Mouse (Mus musculus) liver, embryonic 14.5 days (tissue): Measurements from ENCODE around the gene Rbfox1. TPM values are rescaled to one million over a fixed set of nuclear protein-coding genes. Genes with fewer than 3 reads are reported as not detected.

Experiments
- ATAC-seq: fragments of 200-750 bp; cut with Nextera tagmentation; 2 replicates; pipeline ENCODE4 v1.8.0; 2017; ENCODE audit warnings: moderate number of reproducible peaks, mild to moderate bottlenecking, moderate library complexity; ENCODE audit not compliant: insufficient read depth
- DNase-seq, 3 experiments: peaks; one replicate each; pipeline ENCODE4 v3.0.0-alpha.2; 2012 to 2013; ENCODE audit warnings: low read depth in 3 of 3, low spot score in 3 of 3
- H3K27ac ChIP-seq: fragments of 300-500 bp; sonication (generic); 2 replicates; pipeline ENCODE4 v1.5.1; 2014; ENCODE audit warnings: moderate library complexity, mild to moderate bottlenecking, control low read depth, inconsistent platforms
- H3K27me3 ChIP-seq: fragments of 300-500 bp; sonication (generic); 2 replicates; pipeline ENCODE4 v1.6.1; 2014; ENCODE audit warnings: mild to moderate bottlenecking, low read length, moderate library complexity; ENCODE audit not compliant: control insufficient read depth, insufficient read depth
- H3K36me3 ChIP-seq: fragments of 300-500 bp; sonication (generic); replicated peaks from 2 replicates; pipeline ENCODE4 v1.6.1; 2014; ENCODE audit warnings: low read depth; ENCODE audit not compliant: control insufficient read depth, insufficient read depth
- H3K4me1 ChIP-seq, 2 experiments: fragments of 200-500 bp in 1 of 2; fragments of 300-500 bp in 1 of 2; sonication (generic) in 1 of 2; replicated peaks; 2 replicates each; pipeline ENCODE4 v1.6.1; 2012 to 2014; ENCODE audit warnings: antibody characterized with exemption in 1 of 2, inconsistent platforms in 1 of 2, low read length in 1 of 2; ENCODE audit not compliant: control insufficient read depth in 2 of 2, insufficient read depth in 2 of 2
- H3K4me2 ChIP-seq: fragments of 300-500 bp; sonication (generic); 2 replicates; pipeline ENCODE4 v1.6.1; 2014; ENCODE audit warnings: low read depth, mild to moderate bottlenecking, control low read depth, moderate library complexity
- H3K4me3 ChIP-seq, 2 experiments: fragments of 200-500 bp in 1 of 2; fragments of 300-500 bp in 1 of 2; sonication (generic) in 1 of 2; 2 replicates each; pipeline ENCODE4 v1.5.1; 2012 to 2014; ENCODE audit warnings: low read depth in 2 of 2, low read length in 2 of 2, mild to moderate bottlenecking in 2 of 2, control low read depth in 1 of 2, inconsistent platforms in 1 of 2, moderate library complexity in 1 of 2; ENCODE audit not compliant: insufficient read depth in 1 of 2
- H3K9ac ChIP-seq: fragments of 300-500 bp; sonication (generic); replicated peaks from 2 replicates; pipeline ENCODE4 v1.6.1; 2014; ENCODE audit warnings: mild to moderate bottlenecking, control low read depth, moderate library complexity
- H3K9me3 ChIP-seq: fragments of 300-500 bp; sonication (generic); 2 replicates; pipeline ENCODE4 v1.6.1; 2016; ENCODE audit warnings: low read length, mixed read lengths; ENCODE audit not compliant: control insufficient read depth
- CTCF ChIP-seq: IDR thresholded peaks from 2 replicates; pipeline ENCODE4 v1.5.1; 2016; ENCODE audit warnings: antibody characterized with exemption, low read depth, control low read depth
- EP300 ChIP-seq: IDR thresholded peaks from 2 replicates; pipeline ENCODE4 v1.6.1; 2016; ENCODE audit warnings: antibody characterized with exemption, low read depth
- WGBS: fragments of 180-500 bp; shearing (Covaris S2); extraction: QIAGEN DNeasy Blood & Tissue Kit; methylation state at CpG from one replicate; pipeline ENCODE4 v1.1.7; 2014; ENCODE audit not compliant: insufficient replicate concordance; 5-methylcytosine and 5-hydroxymethylcytosine counted together
- polyA plus RNA-seq, 2 experiments: library from polyadenylated mRNA; depleted of rRNA in 1 of 2; stranded (reverse) in 1 of 2; unstranded in 1 of 2; fragments of >200 nt; fragmentation: Nextera tagmentation in 1 of 2; extraction: Ambion mirVana in 1 of 2; gene quantifications; 2 replicates each; pipeline versions ENCODE4 v1.2.1 to v1.2.3; 2012 to 2014

Rbfox1 gene
- polyA plus RNA-seq, 2 experiments: 0.02 TPM; not detected in 1

DNA sequence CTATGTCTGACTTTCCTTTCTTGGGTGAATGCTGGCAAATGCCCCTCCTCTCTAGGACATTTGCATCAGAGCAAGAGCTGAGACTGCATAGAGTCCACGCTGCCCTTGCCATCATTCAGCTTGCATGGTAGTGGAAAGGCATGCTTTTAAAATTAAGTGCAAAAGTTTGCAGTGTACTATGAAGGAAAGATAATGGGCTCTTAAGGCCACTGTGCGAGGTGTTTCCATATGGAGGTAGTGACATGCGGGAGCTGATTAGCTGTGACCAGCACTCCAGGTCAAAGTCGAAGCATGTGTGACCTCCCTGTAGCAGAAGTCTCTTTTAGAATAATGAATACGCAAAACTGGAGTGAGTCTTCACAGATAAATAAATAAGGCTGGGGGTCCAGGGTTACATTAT, 284.2 kb downstream of the Rbfox1 start:
- no peak overlapping the region for H3K4me2 ChIP-seq

DNA sequence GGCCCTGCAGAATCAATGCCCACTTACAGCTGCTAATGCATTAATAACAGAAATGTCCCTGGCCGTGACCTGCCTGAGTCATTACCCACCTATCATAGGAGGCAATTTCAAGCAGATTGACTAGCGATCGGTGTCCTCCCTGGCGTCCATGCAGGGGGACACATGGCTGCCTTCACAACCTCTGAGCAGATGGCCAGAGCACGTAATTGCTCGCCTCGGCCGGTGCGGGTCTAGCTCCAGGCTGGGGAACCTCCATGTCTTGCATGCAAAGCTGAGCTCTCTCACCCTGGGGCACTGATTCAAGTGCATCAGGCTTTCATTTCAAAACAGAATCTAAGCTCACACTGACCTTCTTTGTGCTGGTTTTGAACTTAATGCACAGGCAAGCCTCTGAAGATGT, 295.7 kb downstream of the Rbfox1 start:
- TF ChIP-seq CTCF (no peak), EP300 (no peak)
- 66% methylated on average over 9 of the region's 9 CpGs for WGBS
- Histone ChIP-seq H3K4me1 (no peaks in the 10 kb centered on the region), H3K27me3 (no peaks in the 10 kb centered on the region), H3K4me2 (no peak overlapping the region), H3K4me3 (no peak overlapping the region), H3K9me3 (no peaks in the 10 kb centered on the region), H3K27ac (no peak overlapping the region), H3K36me3 (no peaks in the 10 kb centered on the region), H3K9ac (no peak overlapping the region)
- ATAC-seq: no peak
- no peak for DNase-seq

More for the DNA sequence above, 284.2 kb downstream of the Rbfox1 start:
- no peaks in the 10 kb centered on the region for H3K27me3 ChIP-seq
- DNase-seq (no peak), ATAC-seq (no peak)
- no peak overlapping the region for H3K27ac ChIP-seq
- no peak for TF ChIP-seq CTCF
- TF ChIP-seq EP300: no peak
- 53% methylated on average over 5 of the region's 5 CpGs for WGBS
- H3K4me1 ChIP-seq: no peaks in the 10 kb centered on the region
- H3K9me3 ChIP-seq: no peaks in the 10 kb centered on the region
- no peaks in the 10 kb centered on the region for H3K36me3 ChIP-seq
- H3K9ac ChIP-seq: no peak overlapping the region
- no peak overlapping the region for H3K4me3 ChIP-seq

DNA sequence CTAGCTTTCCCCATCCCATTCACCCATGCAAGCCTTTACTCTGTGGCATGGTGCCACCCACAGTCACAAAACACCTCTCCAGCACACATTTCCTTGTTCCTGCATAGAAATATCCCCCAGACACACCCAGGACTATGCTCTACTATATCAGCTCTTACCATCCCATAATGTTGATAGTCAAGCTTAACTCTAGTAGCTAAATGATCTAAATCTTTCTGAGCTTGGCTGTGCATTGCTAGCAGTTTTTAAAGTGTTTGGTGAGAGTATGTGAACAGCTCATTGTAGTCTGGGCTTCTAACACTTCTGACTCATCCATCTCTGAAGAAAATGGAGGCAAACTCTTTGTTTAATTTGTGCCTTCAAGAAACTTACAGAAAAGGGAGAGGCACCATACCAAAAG, 297.2 kb downstream of the Rbfox1 start:
- H3K4me1 ChIP-seq: no peaks in the 10 kb centered on the region
- no peaks in the 10 kb centered on the region for H3K36me3 ChIP-seq
- no peak overlapping the region for H3K9ac ChIP-seq
- H3K4me2 ChIP-seq: no peak overlapping the region
- H3K27me3 ChIP-seq: no peaks in the 10 kb centered on the region
- ATAC-seq: no peak
- no peaks in the 10 kb centered on the region for H3K9me3 ChIP-seq
- TF ChIP-seq EP300 (no peak), CTCF (no peak)
- no peak for DNase-seq
- no peak overlapping the region for H3K27ac ChIP-seq
- H3K4me3 ChIP-seq: no peak overlapping the region

DNA sequence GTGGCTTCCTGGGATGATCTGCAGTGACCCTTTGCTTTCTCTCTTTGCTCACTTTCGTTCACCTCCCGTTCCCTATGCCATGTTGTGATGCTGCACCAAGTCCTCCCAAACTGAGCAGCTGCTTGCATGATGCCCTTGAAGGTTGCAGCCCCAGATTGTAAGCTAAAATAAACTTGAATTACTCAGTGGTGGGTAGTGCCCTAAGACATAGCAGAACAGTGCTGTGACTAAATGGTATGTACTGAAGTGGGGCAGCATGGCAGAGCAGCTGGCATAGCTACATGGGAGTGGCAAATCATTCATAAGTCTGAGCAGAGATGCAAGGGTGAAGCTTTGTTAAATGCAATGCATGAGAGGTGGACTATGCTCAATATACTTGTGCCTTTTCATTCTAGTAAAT, 307.2 kb downstream of the Rbfox1 start:
- H3K9me3 ChIP-seq: no peaks in the 10 kb centered on the region
- no peaks in the 10 kb centered on the region for H3K4me1 ChIP-seq
- no peak overlapping the region for H3K9ac ChIP-seq
- ATAC-seq (no peak), DNase-seq (no peak)
- TF ChIP-seq EP300: no peak
- TF ChIP-seq CTCF: no peak
- no peaks in the 10 kb centered on the region for H3K27me3 ChIP-seq
- H3K4me3 ChIP-seq: no peak overlapping the region
- no peaks in the 10 kb centered on the region for H3K36me3 ChIP-seq
- 68% methylated on average over 2 of the region's 2 CpGs for WGBS
- no peak overlapping the region for H3K27ac ChIP-seq
- no peak overlapping the region for H3K4me2 ChIP-seq

DNA sequence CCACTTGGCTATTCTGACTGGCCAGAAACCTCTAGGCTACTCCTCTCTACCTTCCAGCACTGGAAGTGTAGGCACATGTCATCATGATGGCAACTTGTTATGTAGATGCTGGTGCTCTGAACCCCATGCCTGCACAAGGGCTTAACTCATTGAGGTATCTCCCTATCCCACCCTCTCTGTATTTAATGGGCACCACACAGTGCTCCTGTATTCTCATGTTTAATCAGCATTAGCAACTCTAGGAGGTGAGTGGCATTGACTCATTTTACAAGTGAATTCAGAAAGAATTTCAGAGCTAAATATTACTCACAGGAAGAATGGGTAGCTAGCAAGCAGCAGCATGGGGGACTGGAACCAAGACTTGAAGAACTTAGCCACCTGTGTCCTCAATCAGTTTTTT, 321.3 kb downstream of the Rbfox1 start:
- Histone ChIP-seq H3K4me1 (no peaks in the 10 kb centered on the region), H3K27ac (no peak overlapping the region), H3K36me3 (no peaks in the 10 kb centered on the region), H3K4me3 (no peak overlapping the region), H3K9me3 (no peaks in the 10 kb centered on the region), H3K27me3 (no peaks in the 10 kb centered on the region), H3K4me2 (no peak overlapping the region), H3K9ac (no peak overlapping the region)
- DNase-seq: no peak
- no peak for ATAC-seq
- TF ChIP-seq EP300 (no peak), CTCF (no peak)

DNA sequence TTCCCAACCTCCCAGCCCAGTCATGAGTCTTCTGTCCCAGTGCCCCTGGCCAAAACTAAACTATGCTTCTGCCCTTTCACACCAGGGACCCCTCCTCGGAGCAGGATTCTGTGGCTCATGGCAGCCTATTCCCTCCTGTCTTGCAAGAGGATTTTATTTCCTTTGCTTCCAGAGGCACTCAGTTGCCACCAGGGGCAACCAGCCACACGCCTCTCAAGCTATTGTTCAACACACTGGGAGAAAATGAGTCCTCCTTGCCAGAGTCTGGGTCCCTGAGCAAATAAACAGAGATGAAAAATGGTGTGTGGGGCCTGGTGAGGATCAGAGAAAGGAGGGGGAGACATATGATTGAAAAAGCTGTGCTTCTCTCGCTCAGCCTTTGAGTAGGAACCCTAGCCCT, 327.8 kb downstream of the Rbfox1 start:
- H3K36me3 ChIP-seq: no peaks in the 10 kb centered on the region
- H3K27ac ChIP-seq: no peak overlapping the region
- H3K4me1 ChIP-seq: no peaks in the 10 kb centered on the region
- no peak for DNase-seq
- no peaks in the 10 kb centered on the region for H3K9me3 ChIP-seq
- no peak for ATAC-seq
- no peak overlapping the region for H3K4me2 ChIP-seq
- no peak for TF ChIP-seq EP300
- TF ChIP-seq CTCF: no peak
- H3K9ac ChIP-seq: no peak overlapping the region
- H3K27me3 ChIP-seq: no peaks in the 10 kb centered on the region
- 35% methylated on average over 3 of the region's 3 CpGs for whole genome bisulfite sequencing
- no peak overlapping the region for H3K4me3 ChIP-seq
